15 mouse cellular contexts compared by ENCODE assay signal in genomic region chr3:83429376-83429775, GRCm38 (mm10).
"Had no signal": no experiment of that assay in that cellular context is flagged by ENCODE, and none has a peak within 500 bp of the region (broad histone marks: within the 10 kb centered on the region; RNA-seq: fewer than 3 reads in every experiment).

No protein-coding gene starts in this region.

- H3K27ac ChIP-seq: kidney, postnatal 0 days; layer of hippocampus, adult 2 months; left cerebral cortex, adult 2 months; liver, embryonic 13.5 days; stomach, postnatal 0 days had no signal

- H3K4me2 ChIP-seq: liver, embryonic 13.5 days; midbrain, embryonic 11.5 days had no signal

- H3K36me3 ChIP-seq: liver, embryonic 13.5 days had no signal

- H3K4me3 ChIP-seq: layer of hippocampus, adult 2 months; left cerebral cortex, adult 2 months; liver, embryonic 13.5 days had no signal

- H3K9ac ChIP-seq: liver, embryonic 13.5 days had no signal

- H3K27me3 ChIP-seq: liver, embryonic 13.5 days had no signal

- DNase-seq: kidney, postnatal 25 days; layer of hippocampus, postnatal 36 days; liver, embryonic 13.5 days; lung, adult 2 months; lung, postnatal 14 days; lung, postnatal 4 days; midbrain, embryonic 14.5 days; thymus, adult 2 months; thymus, postnatal 14 days; thymus, postnatal 4 days had no signal

- H3K4me1 ChIP-seq: liver, embryonic 13.5 days had no signal
